9 mouse cellular contexts compared by ENCODE assay signal in genomic region chr13:46633320-46634132, GRCm38 (mm10). TPM values are rescaled to one million over a fixed set of nuclear protein-coding genes. Genes with fewer than 3 reads are reported as not detected.
DNase-seq lines count a peak whose midpoint lies in the region; ATAC-seq and TF ChIP-seq lines count a peak whose summit lies in the region.
"Had no signal": no experiment of that assay in that cellular context is flagged by ENCODE, and none has a peak within 500 bp of the region (broad histone marks: within the 10 kb centered on the region; RNA-seq: fewer than 3 reads in every experiment).

No protein-coding gene starts in this region.

- H3K4me3 ChIP-seq in lung, embryonic 14.5 days (ENCODE audit: low read depth, low read length): no peak overlapping the region
- no peak overlapping the region for H3K4me3 ChIP-seq in hindbrain, embryonic 11.5 days (ENCODE audit: low read depth, low read length)
- H3K4me3 ChIP-seq in limb, embryonic 13.5 days: peak overlapping the region; percentile 16; the same call in 1 of the 2 replicates

- no peak overlapping the region for H3K27ac ChIP-seq in lung, embryonic 14.5 days (ENCODE audit: low read depth)
- H3K27ac ChIP-seq in hindbrain, embryonic 11.5 days (ENCODE audit: low read depth, low read length): peak overlapping the region; percentile 51
- no peak overlapping the region for H3K27ac ChIP-seq in limb, embryonic 13.5 days
- H3K27ac ChIP-seq: macrophage had no signal

- no peak overlapping the region for H3K4me2 ChIP-seq in lung, embryonic 14.5 days
- H3K4me2 ChIP-seq in hindbrain, embryonic 11.5 days (replicated peaks; ENCODE audit: low read depth, low read length): peak overlapping the region; percentile 17
- peak overlapping the region; percentile 56 for H3K4me2 ChIP-seq in limb, embryonic 13.5 days (replicated peaks)

- no peaks in the 10 kb centered on the region for H3K4me1 ChIP-seq in lung, embryonic 14.5 days (ENCODE audit: insufficient read depth)
- 0 out of 2 replicates have a peak, but pooled peaks cover 5% of the 10 kb centered on the region for H3K4me1 ChIP-seq in hindbrain, embryonic 11.5 days (replicated peaks; ENCODE audit: control insufficient read depth, insufficient read depth, low read length)
- peaks cover 19% of the 10 kb centered on the region for H3K4me1 ChIP-seq in limb, embryonic 13.5 days

- intact Hi-C loops in heart, postnatal 14 days (cut with DNase I): no loop called here

- no peaks in the 10 kb centered on the region for H3K9me3 ChIP-seq in lung, embryonic 14.5 days (ENCODE audit: low read depth, low read length)
- no peaks in the 10 kb centered on the region for H3K9me3 ChIP-seq in hindbrain, embryonic 11.5 days (ENCODE audit: control insufficient read depth, low read length)
- H3K9me3 ChIP-seq in limb, embryonic 13.5 days: 0 out of 2 replicates have a peak, but pooled peaks cover 2% of the 10 kb centered on the region

- no peak for TF ChIP-seq CTCF in lung, embryonic 14.5 days (IDR thresholded peaks at IDR 0.05; ENCODE audit: low read depth)

- 52% methylated on average over 18 of the region's 18 CpGs for WGBS in lung, embryonic 14.5 days
- WGBS in hindbrain, embryonic 11.5 days: 41% methylated on average over 18 of the region's 18 CpGs
- WGBS in limb, embryonic 13.5 days: 34% methylated on average over 18 of the region's 18 CpGs

- DNase-seq in lung, embryonic 14.5 days: peak; percentile 26
- DNase-seq in lung, postnatal 4 days: no peak
- DNase-seq in hindbrain, embryonic 11.5 days (ENCODE audit: low spot score): peak; percentile 69
- peak; percentile 36 to 59 for DNase-seq in right cerebral cortex, postnatal 36 days (ENCODE audit: low spot score in 2 of 2)
- DNase-seq in gastrocnemius, postnatal 10 days: no peak
- DNase-seq in heart, postnatal 14 days: no peak

- no peak overlapping the region for H3K9ac ChIP-seq in lung, embryonic 14.5 days
- peak overlapping the region; percentile 40 for H3K9ac ChIP-seq in hindbrain, embryonic 11.5 days (ENCODE audit: low read depth, low read length)
- peak overlapping the region; percentile 6 for H3K9ac ChIP-seq in limb, embryonic 13.5 days

- no peaks in the 10 kb centered on the region for H3K36me3 ChIP-seq in lung, embryonic 14.5 days (ENCODE audit: insufficient read depth)
- H3K36me3 ChIP-seq in hindbrain, embryonic 11.5 days (ENCODE audit: control insufficient read depth, insufficient read depth, low read length): no peaks in the 10 kb centered on the region
- peaks cover 6% of the 10 kb centered on the region for H3K36me3 ChIP-seq in limb, embryonic 13.5 days

- no peaks in the 10 kb centered on the region; the same call in 1 of the 2 replicates for H3K27me3 ChIP-seq in lung, embryonic 14.5 days (ENCODE audit: insufficient read depth, low read length)
- no peaks in the 10 kb centered on the region for H3K27me3 ChIP-seq in hindbrain, embryonic 11.5 days (ENCODE audit: control insufficient read depth, insufficient read depth, low read length)
- H3K27me3 ChIP-seq in limb, embryonic 13.5 days: no peaks in the 10 kb centered on the region

- no peak for ATAC-seq in lung, embryonic 14.5 days (ENCODE audit: insufficient read depth)
- peak; percentile 82 for ATAC-seq in hindbrain, embryonic 11.5 days (ENCODE audit: low FRiP score)
- ATAC-seq in limb, embryonic 13.5 days (ENCODE audit: low FRiP score, low read depth): no peak
- ATAC-seq in activated CD4-positive, CD25-positive, alpha-beta regulatory T cell, adult 4 months: no peak

RNA-seq across cellular contexts. Expression of gene Fam8a1, which starts 35.8 kb away (rescaled TPM):
- 7.9 and 8.7 TPM in 2 replicates for polyA plus RNA-seq in lung, embryonic 14.5 days (2014; fragmentation: Nextera tagmentation; extraction: Ambion mirVana)
- 8.4 and 11.8 TPM in 2 replicates for polyA plus RNA-seq in hindbrain, embryonic 11.5 days (2014; fragmentation: Nextera tagmentation; extraction: Ambion mirVana)
- polyA plus RNA-seq in limb, embryonic 13.5 days (2015; fragmentation: Nextera tagmentation; extraction: Ambion mirVana): 11.6 and 11.8 TPM in 2 replicates
- 1 to 10 TPM; 4.8 to 6.4 TPM for polyA plus RNA-seq in activated CD4-positive, CD25-positive, alpha-beta regulatory T cell, adult 4 months (2017; shearing (Covaris generic))
- 10 to 100 TPM; 29.6 to 31.5 TPM for total RNA-seq in gastrocnemius, postnatal 10 days (2021)
- 10 to 100 TPM; 37.3 to 38.5 TPM for total RNA-seq in heart, postnatal 14 days (2021)

Comparison
In these comparisons a context has a peak if more than half of its experiments do, and no peak if none do; other contexts are left out.
1. DNase-seq: peak in lung, embryonic 14.5 days (single experiment), hindbrain, embryonic 11.5 days (single experiment) and right cerebral cortex, postnatal 36 days (2 of 2); none in lung, postnatal 4 days (0 of 2), gastrocnemius, postnatal 10 days (single experiment) and heart, postnatal 14 days (0 of 2).